Mouse (Mus musculus) thymus, adult 18-20 months (tissue): ENCODE measurements at regions not wholly inside any gene's neighbourhood (a gene's known extent, or its start where the extent isn't known, plus 50 kb on each side); places are given as distances from the start of the nearest gene placed in this dataset.
"Not testable (repeated sequence)": the region's sequence is repeated elsewhere in the genome, so short reads cannot be mapped to it uniquely, and the experiment has no call there.

Experiments used
- DNase-seq, 2 experiments: peaks; one replicate each; pipeline ENCODE4 v3.0.0; 2022; ENCODE audit warnings: mixed read lengths in 2 of 2

DNA sequence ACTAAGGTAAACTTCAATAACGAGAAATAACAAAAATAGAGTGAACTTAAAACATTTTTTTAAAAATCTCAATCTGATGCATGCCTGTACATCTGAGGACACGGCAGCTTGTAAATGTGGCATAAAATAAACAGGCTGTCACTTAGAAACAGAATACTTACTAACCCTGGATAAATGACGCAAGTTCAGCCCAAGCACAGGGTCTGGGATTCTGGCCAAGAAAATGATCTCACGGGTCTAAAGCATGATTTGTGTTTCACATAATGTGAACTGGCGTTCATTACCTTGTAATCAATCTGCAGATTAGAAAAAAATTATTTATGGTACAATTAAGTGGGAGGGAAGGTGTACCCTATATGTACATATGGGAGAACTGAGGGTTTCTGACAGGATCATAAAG, 512.1 kb upstream of the Vrk2 start:
- no peak for DNase-seq

DNA sequence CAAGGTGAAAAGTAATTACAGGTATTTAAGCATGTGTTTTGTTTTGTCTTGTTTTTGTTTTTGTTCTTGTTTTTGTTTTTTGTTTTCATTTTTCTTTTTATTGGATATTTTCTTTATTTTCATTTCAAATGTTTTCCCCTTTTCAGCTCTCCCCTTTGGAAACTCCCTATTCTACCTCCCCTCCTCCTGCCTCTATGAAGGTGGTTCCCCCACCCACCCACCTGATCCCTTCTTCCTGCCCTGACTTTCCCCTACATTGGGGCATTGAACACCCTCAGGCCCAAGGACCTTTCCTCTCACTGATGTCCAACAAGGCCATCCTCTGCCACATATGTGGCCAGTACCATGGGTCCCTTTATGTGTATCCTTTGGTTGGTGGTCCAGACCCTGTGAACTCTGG, 509.1 kb upstream of the Vrk2 start:
- DNase-seq: no peak

DNA sequence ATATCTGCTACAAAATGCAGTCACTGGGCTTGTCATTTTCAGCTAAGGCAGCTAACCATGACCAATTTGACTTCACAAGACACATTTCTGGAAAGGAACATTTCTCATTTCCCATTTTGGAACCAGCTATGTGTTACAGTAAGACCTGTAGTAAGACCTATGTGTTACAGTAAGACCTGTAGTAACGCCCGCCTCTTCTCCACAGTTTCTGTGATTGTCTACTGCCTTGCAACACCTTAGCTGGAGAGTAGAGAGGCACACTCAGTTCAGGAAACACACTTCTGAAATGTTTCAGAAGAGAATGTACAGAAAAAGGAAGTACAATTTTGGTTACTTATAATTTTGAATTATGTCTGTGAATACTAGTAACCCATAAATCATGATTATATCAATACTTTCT, 508.2 kb upstream of the Vrk2 start:
- DNase-seq: no peak

DNA sequence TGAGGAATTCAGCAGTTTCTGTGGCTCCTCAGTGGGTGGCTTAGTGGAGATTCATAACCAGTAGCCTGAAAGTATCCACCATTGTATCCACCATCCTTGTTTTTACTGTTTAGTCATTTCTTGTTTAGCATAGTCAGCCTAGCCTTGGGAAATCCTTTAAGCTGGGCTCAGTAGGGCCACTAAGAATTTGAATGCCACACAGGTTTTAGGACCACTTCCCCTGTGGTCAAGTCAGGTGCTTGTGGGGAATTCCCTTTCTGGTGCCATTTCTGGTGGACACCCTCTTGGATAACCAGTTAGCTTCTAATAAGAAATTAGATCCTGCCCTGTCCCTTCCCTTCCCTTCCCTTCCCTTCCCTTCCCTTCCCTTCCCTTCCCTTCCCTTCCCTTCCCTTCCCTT, 502.8 kb upstream of the Vrk2 start:
- no peak for DNase-seq

DNA sequence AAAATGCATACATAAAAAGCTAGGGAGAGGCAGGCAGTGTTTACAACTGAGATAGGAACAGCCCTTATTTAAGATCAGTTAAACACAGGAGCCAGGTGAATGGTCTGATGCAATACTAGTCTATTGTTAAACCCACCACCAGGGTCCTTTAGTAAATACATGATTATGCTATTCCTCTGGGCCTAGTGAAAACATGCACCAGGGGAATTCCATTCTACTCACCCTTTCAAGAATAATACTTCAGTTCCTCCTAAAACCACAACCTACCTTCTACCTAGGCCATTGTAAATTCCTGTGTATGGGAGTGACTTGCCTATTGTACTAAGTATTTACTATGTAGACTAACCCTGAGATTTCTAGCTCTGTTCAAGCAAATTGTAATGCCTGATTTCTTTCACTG, 501.7 kb upstream of the Vrk2 start:
- not testable (repeated sequence) for DNase-seq

DNA sequence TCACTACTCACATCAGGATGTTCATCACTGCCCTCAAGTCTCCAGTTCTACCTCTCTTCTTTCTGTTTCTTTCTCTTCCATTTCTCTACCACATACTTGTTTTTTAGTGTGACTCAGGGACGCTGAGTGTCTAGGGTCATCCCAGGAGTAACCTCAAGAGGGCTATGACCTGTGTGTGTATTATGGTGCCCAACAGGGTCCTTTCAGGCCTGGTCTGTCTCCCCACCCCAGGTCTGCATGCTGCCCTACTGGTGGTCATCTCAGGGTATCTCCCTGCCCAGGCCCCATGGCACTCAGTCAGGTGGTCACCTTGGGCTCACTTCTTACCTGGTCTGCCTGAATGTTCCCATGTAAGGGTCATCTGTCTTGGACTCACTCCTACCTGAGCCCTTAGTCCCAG, 492.7 kb upstream of the Vrk2 start:
- no peak for DNase-seq

DNA sequence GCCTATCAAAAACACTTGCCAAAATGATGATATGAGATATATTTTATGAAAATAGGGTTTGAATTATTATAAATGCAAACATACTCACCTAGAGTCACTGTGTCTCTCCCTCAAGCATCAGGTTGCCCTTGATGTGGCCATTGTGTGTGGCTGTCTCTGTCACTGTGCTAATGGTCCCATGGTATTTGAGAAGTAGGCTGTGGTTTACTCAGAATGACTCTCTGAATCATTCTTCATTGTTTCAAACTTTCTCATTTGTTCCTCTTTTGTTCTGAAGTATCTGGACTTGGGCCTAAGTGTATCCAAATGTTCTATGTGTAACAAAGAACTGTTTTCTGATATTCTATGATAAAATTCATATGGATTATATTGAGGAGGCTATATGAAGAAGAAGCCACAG, 487.4 kb upstream of the Vrk2 start:
- DNase-seq: no peak

DNA sequence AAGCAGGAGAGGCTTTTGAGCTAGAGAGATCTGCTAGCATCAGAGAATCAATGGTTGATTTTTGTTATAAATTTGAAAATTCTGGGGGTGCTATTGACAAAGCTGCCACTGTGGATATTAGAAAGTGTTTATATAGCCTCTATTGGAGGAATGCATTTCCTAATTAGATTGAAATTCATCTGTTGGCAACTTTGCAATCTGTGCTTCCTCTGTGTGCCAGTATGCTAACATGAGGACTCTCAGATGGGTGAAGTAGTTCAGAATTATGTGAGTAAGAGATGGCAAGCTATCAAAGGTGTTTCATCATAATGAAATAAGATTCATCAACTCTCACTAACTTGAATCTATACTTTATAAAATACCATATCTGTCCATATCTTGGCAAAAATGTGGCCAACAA, 476.6 kb upstream of the Vrk2 start:
- no peak for DNase-seq

DNA sequence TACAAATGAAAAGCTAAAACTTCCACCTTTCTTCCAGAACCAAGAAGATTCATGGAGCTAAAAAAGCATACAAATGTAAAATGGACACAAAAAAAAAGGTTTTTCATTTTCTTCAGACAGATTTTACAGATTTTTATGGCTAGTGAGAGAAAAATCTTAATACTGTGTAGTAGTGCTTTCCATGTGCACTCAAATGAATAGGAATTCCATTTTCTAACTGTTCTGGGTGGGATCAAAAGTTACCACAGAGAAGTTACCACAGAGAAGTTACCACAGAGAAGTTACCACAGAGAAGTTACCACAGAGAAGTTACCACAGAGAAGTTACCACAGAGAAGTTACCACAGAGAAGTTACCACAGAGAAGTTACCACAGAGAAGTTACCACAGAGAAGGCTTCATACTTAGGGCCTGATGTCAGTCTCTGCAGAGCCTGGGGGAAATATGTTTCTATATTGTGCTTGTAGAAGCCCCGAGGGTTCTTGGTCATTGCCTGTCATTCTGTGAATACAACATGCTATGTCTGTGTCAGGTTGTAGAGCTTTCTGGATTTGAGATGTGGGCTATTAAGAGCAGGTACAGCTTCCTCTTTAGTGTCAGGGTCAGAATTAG, 433.5 kb upstream of the Vrk2 start:
- DNase-seq: no peak

DNA sequence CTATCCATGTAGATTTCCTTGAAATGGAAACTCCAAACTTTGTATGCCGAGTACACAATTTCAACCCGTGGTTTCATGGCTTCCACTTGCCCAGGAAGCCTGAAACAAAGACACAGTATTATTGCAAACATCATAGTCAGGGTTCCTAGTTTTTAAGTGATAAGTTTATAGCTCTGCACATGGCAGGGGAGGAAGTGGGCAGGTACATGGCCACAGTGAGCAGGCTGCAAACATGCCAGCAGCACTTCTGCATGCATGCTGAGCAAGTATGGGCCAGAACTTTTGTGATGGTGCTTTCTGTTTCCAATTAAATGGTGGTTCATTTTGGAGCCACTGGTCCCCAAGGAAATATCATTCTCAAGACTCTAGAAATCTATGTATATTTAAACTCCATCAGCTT, 431.7 kb upstream of the Vrk2 start:
- no peak for DNase-seq

DNA sequence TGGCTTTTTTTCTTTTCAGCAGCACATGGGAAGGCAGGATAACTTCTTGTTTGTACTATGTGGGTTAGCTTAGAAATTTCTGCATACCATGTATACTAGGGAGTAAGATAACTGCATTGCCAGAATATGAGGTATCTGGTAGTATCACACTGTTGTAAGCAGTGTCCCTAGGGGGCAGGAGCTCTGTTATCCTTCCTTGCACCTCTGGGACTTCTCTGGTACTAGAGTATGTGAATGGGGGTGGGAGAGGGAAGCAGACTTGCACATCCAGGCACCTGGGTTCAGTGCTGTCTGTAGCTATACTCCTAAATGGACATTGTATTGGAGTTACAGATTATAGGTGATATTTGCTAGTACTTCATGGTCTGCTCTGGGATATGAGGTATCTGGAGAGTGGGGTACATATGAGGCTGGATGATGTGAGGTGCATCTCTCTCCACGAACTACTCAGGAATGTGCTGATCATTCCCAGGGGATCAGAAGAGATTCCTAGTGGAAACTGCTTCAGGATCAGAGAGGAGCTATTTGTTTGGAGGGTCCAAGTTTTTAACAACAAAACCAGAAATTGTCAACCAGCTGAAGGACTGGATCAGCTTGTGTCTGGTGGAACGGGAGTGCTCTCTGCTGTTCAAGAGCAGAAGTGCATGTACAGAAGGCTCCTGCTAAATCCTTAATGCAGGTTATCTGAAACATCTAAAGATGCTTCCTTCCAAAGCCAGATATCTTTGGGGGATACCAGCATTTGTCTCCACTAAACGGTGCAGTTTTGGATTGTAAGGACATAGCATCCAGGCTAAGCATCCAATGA, 402.7 kb upstream of the Vrk2 start:
- DNase-seq: no peak

DNA sequence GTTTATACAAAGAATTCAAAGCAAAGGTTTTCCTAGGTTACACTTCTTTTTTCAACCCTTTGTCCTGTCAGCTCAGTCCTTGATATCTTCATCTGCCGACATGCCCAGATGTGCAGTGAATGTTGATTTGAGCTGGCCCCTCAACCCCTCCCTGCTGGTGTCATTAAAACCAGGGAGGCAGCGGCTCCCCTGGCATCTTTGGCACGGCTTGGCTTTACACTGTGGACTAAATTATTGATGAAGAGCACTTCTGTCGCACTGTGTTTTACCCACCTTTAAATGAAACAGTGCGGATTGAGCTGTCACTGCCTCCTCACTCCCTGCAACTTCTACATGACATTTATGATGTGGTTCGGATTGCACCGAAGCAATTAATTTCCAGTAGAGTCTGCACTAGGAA, 387.4 kb upstream of the Vrk2 start:
- no peak for DNase-seq

DNA sequence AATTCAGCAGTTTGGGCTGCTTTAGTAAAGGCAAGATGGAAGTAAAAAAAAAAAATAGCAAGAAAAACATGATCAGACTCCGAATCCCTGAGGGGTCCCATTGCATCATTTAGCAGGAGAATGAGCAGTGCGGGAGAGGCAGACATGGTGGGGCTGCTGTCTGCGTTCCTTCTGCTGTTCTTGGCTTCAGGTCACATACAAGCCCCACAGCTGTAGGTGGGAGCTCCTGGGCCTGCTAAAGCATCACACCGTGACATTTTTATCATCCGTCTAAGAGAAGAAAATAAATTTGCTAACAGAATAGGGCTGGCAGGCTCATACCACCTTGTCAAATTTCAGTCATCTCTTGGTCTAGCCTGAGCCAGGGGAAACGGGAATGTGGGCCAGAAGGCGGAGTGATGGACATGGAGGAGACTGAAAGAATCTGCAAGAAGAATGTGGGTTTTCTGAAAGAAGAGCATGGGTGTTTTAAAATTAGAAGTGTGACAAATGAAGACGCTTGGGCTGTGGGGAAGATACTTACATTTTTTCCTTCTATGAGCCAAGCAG, 378.8 kb upstream of the Vrk2 start:
- DNase-seq: no peak

DNA sequence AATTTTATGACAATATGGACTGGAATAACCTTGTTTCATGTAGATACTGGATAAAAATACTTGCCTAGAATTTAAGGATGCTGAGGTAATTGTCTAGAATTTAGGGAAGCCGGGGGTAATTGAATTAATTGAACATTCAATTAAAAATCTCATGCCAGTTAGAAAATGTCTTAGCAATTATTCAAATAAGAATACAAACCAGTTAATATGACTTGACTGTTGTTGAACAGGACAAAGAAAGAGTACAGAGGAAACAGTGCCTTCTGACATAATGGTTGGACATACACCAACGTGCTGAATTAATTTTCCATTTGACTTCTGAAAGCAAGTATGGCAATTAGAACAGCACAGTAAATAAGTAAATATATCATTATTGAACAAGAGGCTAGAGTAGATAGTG, 377.4 kb upstream of the Vrk2 start:
- no peak for DNase-seq

DNA sequence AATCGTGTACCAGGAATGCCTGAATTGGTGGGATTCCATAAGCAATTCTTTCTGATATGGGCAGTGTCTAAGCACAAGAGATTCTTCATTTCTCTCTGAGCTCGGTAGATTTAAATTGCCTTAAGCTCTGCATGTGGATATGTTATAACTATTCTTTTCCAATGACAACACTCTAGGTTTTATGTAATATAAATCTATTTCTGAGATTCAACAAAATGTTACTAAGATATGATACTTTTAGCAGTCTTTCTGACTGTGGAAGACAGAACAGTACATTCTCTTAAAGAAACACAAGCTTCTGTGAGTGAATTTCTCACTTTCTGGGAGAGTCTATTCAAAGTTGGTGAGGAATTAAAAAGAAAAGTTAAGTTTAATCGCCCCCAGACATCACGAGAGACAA, 373.6 kb upstream of the Vrk2 start:
- DNase-seq: no peak

DNA sequence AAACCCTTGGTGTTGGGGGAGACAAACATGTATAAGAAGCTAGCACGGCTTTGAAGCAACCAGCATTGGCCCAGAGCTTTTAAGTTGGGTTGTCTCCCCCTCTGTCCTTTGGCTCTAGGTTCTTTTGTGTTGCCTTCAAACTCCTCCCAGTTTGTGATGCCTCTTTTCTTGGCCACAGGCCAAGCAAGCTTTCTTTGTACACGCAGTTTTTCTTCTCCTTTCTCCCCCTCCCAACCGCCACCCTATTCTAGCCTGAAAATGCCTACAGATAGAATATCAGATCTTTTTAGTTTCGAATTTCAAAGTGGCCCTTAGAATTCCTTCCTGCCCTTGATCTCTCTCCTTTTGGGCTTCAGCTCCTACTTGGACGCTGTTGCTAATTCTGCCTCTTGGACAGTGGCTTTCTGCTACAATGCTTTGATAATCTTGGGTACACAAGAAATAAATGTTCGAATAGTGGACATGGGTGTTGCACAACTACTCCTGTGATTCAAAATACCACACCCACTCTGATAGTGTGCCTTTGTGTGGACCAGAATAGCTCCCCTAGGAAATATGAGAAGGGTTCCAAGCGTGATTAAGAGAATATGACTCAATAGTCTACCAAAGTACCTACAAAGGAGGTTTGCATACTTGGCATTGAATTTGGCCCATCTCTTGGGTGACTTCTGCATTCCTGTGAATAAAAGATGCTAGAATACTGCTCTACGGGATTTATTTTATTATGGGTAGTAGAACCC, 369.3 kb upstream of the Vrk2 start:
- no peak for DNase-seq

DNA sequence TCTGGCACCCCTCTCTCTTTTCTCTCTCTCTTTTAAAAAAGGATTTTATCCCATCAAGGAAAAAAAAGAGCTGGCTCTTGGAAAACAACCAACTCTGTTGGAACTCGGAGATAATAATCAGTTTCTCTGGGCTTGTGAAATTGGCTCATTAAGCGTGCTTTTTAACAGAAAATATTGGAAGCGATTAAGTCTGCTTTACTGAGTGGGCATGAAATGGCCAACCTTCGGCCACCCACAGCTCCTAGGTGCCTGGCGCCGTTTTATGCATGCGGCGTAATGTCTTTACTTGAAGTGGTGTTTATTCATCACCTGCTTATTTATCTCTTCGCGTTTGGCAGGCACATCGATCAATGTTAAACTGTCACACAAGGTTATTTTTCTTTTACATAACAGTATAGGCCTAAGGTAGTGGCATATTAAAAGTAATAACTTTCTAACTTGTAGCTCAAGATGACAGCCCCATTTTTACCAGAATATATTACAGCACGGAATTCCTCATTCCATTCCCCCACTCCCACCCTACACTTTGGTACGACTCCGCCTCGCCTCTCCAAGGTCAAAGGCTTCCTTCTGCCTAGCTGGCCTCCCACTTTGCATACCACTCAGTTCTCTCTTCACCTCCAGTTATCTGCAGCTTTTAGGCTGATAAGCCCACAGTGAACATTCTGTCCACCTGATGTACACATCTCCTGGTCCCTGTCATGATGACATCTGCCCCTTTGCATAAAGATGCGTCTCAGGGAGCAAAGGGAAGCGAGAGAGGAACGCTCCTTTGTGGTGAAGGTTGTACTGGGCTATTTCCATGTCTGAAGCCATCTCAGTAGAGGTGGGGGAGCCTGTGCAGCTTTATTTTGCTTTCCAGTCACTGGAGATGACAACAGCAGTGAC, 368.5 kb upstream of the Vrk2 start:
- no peak for DNase-seq

DNA sequence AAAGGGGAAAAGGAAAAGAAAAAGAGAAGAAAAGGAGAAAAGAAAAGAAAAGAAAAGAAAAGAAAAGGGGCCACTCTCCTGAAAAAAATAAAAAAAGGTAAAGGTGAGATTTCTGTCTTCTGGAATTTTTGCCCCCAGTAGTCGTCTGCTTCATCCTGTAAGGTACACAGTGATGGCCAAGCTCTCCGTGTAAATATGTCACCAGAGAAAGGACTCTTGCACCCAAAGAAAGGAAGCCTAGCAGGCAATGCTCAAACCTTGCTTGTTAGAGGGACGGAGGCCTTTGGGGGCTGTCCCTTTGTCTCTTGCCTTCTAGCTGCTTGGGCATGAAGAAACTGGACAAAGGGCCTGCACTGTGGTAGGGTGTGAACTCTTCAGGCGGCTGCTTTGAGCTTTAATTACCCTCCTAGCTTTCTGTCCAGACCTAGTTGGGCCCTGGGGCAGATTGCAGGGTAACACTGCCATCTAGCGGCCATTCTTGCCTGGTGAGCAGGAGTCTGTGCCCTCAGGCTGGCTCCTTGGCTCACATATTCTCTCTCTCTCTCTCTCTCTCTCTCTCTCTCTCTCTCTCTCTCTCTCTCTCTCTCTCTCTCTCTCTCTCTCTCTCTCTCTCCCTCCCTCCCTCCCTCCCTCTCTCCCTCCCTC, 367.7 kb upstream of the Vrk2 start:
- DNase-seq: peak; percentile 4 to 15

DNA sequence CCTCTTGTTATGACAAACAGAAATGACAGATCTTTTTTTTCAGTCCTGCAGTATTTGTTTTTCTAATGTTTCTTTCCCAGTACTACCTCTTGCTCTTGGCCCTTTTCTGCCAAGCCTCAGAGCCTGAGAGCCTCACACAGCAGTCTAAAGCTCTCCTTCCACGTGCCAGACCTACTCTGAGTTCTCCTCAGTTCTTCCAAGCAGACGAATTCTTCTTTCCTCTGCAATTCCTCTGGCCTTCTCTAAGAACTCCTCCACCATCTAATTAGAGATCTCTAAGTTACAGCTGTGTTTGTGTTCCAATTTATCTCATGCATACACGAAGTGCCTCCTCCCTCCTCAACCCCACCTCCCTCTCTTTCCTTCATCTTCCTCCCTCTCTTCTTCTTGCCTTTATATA, 362.4 kb upstream of the Vrk2 start:
- DNase-seq: no peak

DNA sequence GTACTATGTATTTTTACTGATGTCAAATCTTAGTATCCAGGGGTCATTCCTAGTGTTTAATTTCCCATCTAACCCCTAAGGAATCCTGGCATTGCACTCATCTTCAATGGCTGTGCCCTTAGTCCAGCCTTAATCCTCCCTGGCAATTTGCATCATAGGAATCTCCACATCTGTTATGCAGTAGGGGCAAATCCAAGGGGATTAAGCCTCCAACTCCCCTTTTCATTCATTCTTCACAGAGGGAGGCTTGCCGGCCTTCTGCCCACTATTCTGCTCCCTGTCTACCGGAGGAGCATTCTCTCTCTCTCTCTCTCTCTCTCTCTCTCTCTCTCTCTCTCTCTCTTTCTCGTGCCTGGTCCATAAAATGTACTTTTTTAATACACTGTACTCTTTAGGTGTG, 338.0 kb upstream of the Vrk2 start:
- no peak for DNase-seq

DNA sequence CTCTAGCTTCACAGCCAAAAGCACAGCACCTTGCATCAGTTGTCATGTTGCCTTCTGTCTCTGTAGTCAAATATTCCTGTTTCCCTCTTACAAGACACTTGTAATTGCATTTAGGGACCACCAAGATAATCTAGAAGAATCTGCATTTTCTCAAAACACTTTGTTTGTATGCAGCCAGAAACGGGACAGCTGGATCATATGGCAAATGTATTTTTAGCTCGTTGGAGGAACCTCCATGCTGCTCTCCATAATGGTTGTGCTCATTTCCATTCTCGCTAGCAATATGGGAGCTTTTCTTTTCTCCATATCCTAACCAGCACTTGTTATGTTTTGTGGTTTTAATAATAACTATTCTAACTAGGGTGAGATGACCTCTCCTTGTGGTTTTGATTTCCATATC, 313.3 kb upstream of the Vrk2 start:
- no peak for DNase-seq

DNA sequence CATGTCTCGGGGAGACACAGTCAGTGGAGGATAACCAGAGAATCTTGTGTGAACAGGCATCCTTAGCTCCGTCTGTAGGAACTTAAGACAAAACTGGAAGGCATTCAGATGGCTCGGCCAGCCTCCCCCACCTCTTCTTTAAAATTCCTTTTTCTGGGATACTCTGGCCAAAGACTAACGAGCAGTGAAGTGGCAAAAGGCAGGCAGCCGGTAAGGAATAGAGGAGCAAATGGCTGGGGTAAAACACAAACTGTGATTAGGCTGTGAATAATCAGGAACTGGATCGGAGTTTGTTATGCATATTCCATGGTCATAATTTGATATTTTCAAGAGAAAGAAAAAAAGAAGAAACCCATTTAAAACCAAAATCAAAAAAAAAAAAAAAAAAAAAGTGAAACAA, 287.8 kb upstream of the Vrk2 start:
- no peak for DNase-seq
